Mouse (Mus musculus) heart, postnatal 25 days (tissue): Measurements from ENCODE around the gene Cgrrf1. TPM values are rescaled to one million over a fixed set of nuclear protein-coding genes. Genes with fewer than 3 reads are reported as not detected.

Experiments used
- DNase-seq: peaks from one replicate; pipeline ENCODE4 v3.0.0; 2022; ENCODE audit warnings: low spot score
- intact Hi-C: fragments of 180-260 bp; cut with DNase I; formaldehyde crosslinking; loops from one replicate; pipeline ENCODE4 v1.15.1; 2025
- total RNA-seq, 2 experiments: library from RNA; stranded (reverse); gene quantifications; 2 replicates each; pipeline ENCODE4 v1.2.3; 2021

Cgrrf1 gene
- total RNA-seq, 2 experiments from 2014 or later: 37.4 to 39.8 TPM

DNA sequence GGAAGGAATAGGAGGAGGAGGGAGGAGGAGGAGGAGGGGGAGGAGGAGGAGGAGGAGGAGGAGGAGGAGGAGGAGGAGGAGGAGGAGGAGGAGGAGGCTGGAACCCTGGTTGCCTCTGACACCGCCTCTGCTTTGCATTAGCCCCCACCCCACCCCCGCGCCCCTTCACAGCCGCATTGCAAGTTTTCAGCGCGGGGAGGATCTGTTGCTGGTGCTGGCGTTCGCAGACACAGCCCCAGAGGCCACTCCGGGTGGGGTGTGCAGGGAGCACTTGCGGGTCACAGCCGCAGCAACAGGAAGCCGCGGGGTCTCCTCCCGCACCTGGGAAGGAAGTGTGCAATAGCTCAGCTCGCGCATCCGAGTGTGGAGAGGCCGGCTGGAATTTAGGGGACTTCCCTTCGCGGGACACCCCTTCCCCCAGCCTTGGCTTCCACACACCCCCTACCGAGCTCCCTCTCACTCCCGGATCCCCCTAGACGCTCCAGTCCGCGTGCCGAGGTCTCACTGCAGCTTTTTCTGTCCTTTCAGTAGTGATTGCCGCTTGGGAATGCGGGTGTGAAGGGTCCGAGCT lies 52.0 kb downstream of the Cgrrf1 start:
- intact Hi-C loops: loop anchor here (2.0 to 10.0 kb wide), 6 partner anchors 61 to 511 kb away; partner anchors contain the start of genes Gch1 and Gmfb
- DNase-seq: peak; percentile 35

DNA sequence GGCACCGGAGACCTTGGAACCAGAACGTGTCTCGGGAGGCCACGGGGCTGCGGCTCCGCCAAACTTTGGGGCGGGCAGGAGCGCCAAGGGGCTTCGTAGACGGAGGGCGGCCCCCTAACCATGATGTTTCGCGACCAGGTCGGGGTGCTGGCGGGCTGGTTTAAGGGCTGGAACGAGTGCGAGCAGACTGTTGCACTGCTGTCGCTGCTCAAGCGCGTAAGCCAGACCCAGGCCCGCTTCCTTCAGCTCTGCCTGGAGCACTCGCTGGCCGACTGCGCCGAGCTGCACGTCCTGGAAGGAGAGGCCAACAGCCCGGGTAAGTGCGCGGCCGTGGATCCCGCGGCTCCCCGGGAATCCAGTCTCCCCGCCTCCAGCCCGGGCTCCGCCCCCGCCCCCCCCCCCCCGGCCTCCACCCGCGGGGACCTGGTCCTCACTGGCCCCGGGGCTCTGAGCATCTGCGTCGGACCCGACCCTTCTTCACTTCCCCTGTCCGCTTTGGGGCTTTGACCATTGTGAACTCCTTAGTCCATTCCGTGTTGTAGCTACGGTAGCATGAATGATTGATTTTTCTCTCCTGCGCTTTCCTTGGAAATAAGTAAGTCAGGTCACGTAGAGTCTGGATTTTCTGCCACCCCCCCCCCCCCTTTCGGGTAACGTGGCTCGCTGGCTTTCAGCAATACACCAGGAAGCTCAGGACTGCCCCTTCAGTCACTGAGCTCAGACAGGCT lies 52.9 kb downstream of the Cgrrf1 start:
- intact Hi-C loops: loop anchor here (5.0 to 10.0 kb wide), 5 partner anchors 37 to 510 kb away; partner anchors contain the start of gene Gch1
- peak; percentile 17 for DNase-seq

DNA sequence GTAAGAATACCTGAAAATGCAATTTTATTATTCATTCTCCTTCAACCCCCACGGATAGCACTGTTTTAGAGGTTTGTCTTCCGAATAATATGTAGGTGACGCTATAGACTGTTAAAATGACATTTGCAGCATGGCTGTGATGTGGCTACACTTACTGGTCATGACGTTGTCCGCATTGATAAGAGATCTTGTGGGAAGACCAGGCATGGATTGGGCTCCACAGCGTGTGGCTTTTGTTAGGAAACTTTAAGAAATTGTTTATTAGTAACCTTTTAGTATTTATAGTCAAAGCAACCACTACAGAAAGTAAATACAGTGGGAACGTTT lies 53.5 kb downstream of the Cgrrf1 start:
- DNase-seq: no peak
- intact Hi-C loops: loop anchor here (5.0 to 10.0 kb wide), 2 partner anchors 37 to 509 kb away; no protein-coding TSS in a partner anchor

DNA sequence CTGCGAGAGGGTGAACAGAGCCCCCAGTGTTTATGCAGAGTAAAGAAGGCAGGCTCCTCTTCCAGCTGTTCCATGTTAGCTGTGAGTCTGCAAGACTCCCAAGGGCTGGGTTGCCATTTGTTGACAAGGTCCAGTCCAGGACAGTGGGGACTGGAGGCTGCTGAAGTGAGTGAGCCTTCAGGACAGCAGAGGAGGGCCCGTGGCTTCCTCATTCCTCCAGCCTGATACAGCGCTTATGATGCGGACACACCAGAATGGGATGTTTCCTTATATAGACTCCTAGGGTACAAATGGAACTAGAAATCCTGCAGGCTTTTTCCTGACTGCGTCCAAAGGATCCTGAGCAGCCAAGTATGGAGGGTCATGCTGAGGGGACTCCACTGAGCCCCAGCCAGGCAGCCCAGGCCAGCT lies 54.0 kb downstream of the Cgrrf1 start:
- peak; percentile 55 for DNase-seq
- intact Hi-C loops: loop anchor here (5.0 to 10.0 kb wide), 2 partner anchors 36 to 509 kb away; no protein-coding TSS in a partner anchor

DNA sequence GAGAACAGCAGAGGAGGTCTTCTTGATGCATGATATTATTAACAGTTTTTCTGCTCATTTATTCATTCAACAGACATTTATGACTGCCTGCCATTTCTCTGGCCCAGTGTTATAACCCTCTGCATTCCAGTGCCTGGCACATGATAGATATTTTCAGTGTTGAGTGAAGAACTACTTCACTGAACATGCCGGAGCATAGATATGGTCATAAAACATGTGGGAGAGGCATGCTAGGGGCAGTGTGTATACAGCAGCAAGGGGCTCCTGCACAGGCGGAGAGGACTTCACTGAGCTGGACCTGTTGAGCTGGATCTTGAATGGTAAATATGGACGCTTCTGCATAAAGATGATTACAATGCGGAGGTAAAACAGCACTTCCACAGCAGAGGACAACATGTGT lies 57.2 kb downstream of the Cgrrf1 start:
- intact Hi-C loops: loop anchor here (5.0 to 10.0 kb wide), 2 partner anchors 33 to 506 kb away; no protein-coding TSS in a partner anchor
- DNase-seq: no peak

DNA sequence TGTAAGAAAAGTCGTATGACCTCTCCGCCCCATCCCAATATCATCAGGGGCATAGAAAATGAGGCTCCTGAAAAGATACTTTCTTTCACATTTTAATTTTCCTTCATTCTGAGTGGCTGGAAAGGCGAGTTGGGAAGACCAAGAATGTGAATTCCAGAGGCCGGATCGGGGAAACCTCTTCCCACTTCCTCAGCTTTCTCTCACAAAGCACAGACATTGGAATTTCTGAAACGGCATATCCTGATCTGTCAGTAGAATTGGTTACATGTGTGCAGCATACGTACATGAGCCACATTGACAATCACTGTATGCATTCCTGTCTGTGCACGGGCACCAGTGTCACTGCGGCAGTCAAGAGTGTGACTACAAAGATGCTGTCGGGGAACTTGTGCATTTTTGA lies 62.0 kb downstream of the Cgrrf1 start:
- intact Hi-C loops: no loop called here
- no peak for DNase-seq

DNA sequence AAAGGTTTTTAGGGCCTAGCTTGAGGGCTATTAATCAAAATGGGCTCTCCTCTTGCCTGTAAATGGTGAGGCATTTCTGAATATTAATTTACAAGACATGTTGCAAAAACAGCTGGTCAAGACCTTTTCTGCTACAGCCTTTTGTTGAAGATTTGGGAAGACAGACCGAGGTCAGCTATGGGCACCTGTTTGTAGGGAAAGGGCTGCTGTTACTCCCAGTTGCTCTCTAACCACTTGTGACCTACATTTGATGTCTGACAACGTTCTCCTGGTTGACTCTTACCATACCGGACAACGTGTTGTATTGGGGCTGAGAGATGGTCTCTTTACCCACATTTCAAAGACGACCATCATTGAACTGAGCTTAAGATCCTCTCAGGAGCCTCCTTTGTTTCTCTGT lies 66.0 kb downstream of the Cgrrf1 start:
- no peak for DNase-seq
- intact Hi-C loops: no loop called here

DNA sequence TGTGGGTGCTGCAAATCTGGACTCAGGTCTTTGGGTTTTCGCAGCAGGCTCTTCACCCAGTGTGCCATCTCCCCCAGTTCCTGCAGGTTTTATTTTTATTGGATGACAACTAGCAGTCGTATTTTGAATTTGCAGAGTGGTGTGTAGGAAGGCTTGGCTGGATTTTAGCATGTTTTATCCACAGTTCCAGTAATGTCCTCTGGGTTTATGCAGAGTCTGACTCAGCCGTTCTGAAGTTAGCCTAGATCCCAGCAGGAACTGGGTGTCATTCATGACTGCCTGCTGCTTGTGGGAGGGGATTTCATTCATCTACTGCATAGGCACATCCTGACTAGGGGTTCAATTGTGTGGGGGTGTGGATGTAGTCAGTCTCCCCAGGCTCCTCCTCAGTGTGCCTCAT lies 66.7 kb downstream of the Cgrrf1 start:
- intact Hi-C loops: no loop called here
- no peak for DNase-seq

DNA sequence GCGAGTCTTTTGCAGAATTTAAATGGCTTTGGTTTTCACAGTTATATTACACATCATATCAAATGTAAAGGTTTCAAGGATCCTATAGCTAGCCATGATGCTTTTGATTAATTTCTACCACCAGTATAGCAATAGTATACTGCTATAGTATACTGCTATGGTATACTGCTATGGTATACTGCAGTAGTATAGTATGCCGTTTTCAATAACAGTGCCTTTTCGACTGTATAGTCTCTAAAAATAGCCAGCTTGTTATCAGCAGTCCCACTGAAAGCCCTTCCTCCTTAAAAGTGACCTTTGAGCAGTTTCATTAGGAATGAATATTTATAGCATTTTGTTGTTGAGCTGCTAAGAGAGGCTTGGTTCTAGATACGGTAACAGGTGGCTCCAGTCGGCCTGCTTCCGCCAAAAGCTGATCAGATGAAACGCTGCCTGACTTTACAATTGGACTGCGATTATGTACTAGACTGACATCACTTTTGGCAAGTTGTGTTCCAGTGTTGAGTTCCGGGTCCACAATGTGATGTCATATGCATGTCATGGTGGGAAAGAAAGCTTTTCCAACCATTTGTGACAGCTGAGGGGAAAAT lies 70.7 kb downstream of the Cgrrf1 start:
- DNase-seq: no peak
- intact Hi-C loops: no loop called here

Other genes with a start within 250 kb of the Cgrrf1 start
- 1 to 10 TPM in 1 of 2 experiments, under 1 TPM in 1; 0.83 to 1.2 TPM for gene Cdkn3, start 71.6 kb upstream of the Cgrrf1 start, total RNA-seq
- gene Cnih1, start 43.7 kb upstream of the Cgrrf1 start, total RNA-seq: 10 to 100 TPM; 52.5 to 53.5 TPM
- gene Gmfb, start 9.9 kb upstream of the Cgrrf1 start, total RNA-seq: 10 to 100 TPM; 30.5 to 33.5 TPM
- gene Samd4, start 50.7 kb downstream of the Cgrrf1 start, total RNA-seq: 10 to 100 TPM; 57.1 to 57.9 TPM